Mouse (Mus musculus): ENCODE measurements at regions not wholly inside any gene's neighbourhood (a gene's known extent, or its start where the extent isn't known, plus 50 kb on each side); places are given as distances from the start of the nearest gene placed in this dataset.

GRCm38 (mm10) chr3:81482742-81483141 is 446.5 kb downstream of the Pdgfc start:
- H3K4me3 ChIP-seq (ENCODE audit: low read depth, low read length), result no peak overlapping the region
- no peak overlapping the region for H3K9ac ChIP-seq (replicated peaks; ENCODE audit: low read depth)
- DNase-seq (ENCODE audit: low spot score) (no peak), ATAC-seq (no peak)
- no peaks in the 10 kb centered on the region for H3K9me3 ChIP-seq (ENCODE audit: low read length)
- H3K27ac ChIP-seq (ENCODE audit: low read length), result no peak overlapping the region
- no peak overlapping the region for H3K4me2 ChIP-seq (replicated peaks; ENCODE audit: low read depth, low read length)
- TF ChIP-seq EP300 (IDR thresholded peaks at IDR 0.05), result no peak
- TF ChIP-seq CTCF (IDR thresholded peaks at IDR 0.05), result no peak
- H3K27me3 ChIP-seq (replicated peaks; ENCODE audit: insufficient read depth, low read length), result no peaks in the 10 kb centered on the region
- no peaks in the 10 kb centered on the region for H3K4me1 ChIP-seq (ENCODE audit: insufficient read depth, low read depth, low read length)
- no peaks in the 10 kb centered on the region for H3K36me3 ChIP-seq (ENCODE audit: insufficient read depth, low read length)
- 71% methylated on average over 2 of the region's 2 CpGs for WGBS

GRCm38 (mm10) chr3:81483363-81483762 is 447.1 kb downstream of the Pdgfc start:
- DNase-seq (ENCODE audit: low spot score), result no peak
- no peaks in the 10 kb centered on the region for H3K9me3 ChIP-seq (ENCODE audit: low read length)
- H3K36me3 ChIP-seq (ENCODE audit: insufficient read depth, low read length), result no peaks in the 10 kb centered on the region
- TF ChIP-seq CTCF (IDR thresholded peaks at IDR 0.05), result peak; percentile 53
- no peak for TF ChIP-seq EP300 (IDR thresholded peaks at IDR 0.05)
- no peak for ATAC-seq
- H3K4me2 ChIP-seq (replicated peaks; ENCODE audit: low read depth, low read length), result no peak overlapping the region
- H3K4me3 ChIP-seq (ENCODE audit: low read depth, low read length), result no peak overlapping the region
- H3K27me3 ChIP-seq (replicated peaks; ENCODE audit: insufficient read depth, low read length), result no peaks in the 10 kb centered on the region
- no peak overlapping the region for H3K9ac ChIP-seq (replicated peaks; ENCODE audit: low read depth)
- 43% methylated on average over 2 of the region's 2 CpGs for WGBS
- H3K27ac ChIP-seq (ENCODE audit: low read length), result no peak overlapping the region
- no peaks in the 10 kb centered on the region for H3K4me1 ChIP-seq (ENCODE audit: insufficient read depth, low read depth, low read length)

DNA sequence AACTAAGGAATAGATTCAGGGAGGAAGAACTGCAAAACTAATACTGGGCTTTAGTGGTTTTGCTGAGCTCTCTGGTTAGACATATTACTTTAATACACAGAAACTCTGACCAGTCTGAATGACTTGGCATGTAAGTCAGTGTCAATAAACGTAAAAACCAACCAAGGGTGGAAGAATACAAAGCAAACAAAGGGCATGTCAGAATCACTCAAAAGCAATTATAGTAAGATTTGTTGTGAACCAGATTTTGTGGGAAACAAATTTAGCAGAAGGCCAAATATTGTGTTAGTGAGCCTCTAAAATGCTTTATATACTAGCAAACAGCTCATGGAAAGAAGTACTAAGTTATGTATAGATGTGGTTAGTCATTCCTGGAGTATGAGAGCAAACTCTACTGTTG is 427.1 kb upstream of the Ctso start:
- DNase-seq (ENCODE audit: low spot score), result no peak
- Histone ChIP-seq H3K4me2 (replicated peaks; ENCODE audit: low read depth, low read length) (no peak overlapping the region), H3K27ac (ENCODE audit: low read length) (no peak overlapping the region), H3K4me1 (ENCODE audit: insufficient read depth, low read depth, low read length) (no peaks in the 10 kb centered on the region), H3K36me3 (ENCODE audit: insufficient read depth, low read length) (no peaks in the 10 kb centered on the region), H3K4me3 (ENCODE audit: low read depth, low read length) (no peak overlapping the region), H3K9ac (replicated peaks; ENCODE audit: low read depth) (no peak overlapping the region), H3K27me3 (replicated peaks; ENCODE audit: insufficient read depth, low read length) (no peaks in the 10 kb centered on the region), H3K9me3 (ENCODE audit: low read length) (no peaks in the 10 kb centered on the region)
- TF ChIP-seq CTCF (IDR thresholded peaks at IDR 0.05) (no peak), EP300 (IDR thresholded peaks at IDR 0.05) (no peak)
- WGBS, result 70% methylated on average over 1 of the region's 1 CpGs
- ATAC-seq, result no peak

DNA sequence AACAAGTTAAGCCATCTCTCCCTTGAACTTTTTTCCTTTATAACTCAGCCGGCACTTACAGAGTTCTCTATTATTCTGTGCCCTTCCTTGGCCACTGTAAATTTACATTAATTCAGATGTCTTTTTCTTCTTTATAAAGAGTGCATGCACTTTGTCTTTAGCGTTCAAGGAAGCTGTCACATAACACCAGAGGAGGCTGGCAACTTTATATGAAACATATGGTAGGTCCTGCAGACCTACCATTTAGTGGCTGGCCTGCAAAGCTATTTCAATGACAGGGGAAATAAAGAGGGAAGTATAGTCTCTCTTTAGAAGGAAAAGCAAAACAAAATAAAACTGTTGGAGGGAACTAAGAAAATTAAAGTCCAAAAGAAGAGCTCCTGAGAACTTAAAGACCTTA is 423.8 kb upstream of the Ctso start:
- H3K9ac ChIP-seq (replicated peaks; ENCODE audit: low read depth), result no peak overlapping the region
- no peak overlapping the region for H3K4me2 ChIP-seq (replicated peaks; ENCODE audit: low read depth, low read length)
- no peaks in the 10 kb centered on the region for H3K4me1 ChIP-seq (ENCODE audit: insufficient read depth, low read depth, low read length)
- H3K36me3 ChIP-seq (ENCODE audit: insufficient read depth, low read length), result no peaks in the 10 kb centered on the region
- no peak overlapping the region for H3K4me3 ChIP-seq (ENCODE audit: low read depth, low read length)
- H3K9me3 ChIP-seq (ENCODE audit: low read length), result no peaks in the 10 kb centered on the region
- no peaks in the 10 kb centered on the region for H3K27me3 ChIP-seq (replicated peaks; ENCODE audit: insufficient read depth, low read length)
- H3K27ac ChIP-seq (ENCODE audit: low read length), result no peak overlapping the region
- DNase-seq (ENCODE audit: low spot score), result no peak
- WGBS, result 37% methylated on average over 2 of the region's 2 CpGs
- TF ChIP-seq CTCF (IDR thresholded peaks at IDR 0.05), result no peak
- no peak for TF ChIP-seq EP300 (IDR thresholded peaks at IDR 0.05)
- no peak for ATAC-seq

GRCm38 (mm10) chr3:81521804-81522203 is 410.6 kb upstream of the Ctso start:
- Histone ChIP-seq H3K9me3 (ENCODE audit: low read length) (no peaks in the 10 kb centered on the region), H3K4me3 (ENCODE audit: low read depth, low read length) (no peak overlapping the region), H3K4me2 (replicated peaks; ENCODE audit: low read depth, low read length) (no peak overlapping the region), H3K27me3 (replicated peaks; ENCODE audit: insufficient read depth, low read length) (no peaks in the 10 kb centered on the region), H3K9ac (replicated peaks; ENCODE audit: low read depth) (no peak overlapping the region), H3K36me3 (ENCODE audit: insufficient read depth, low read length) (no peaks in the 10 kb centered on the region), H3K27ac (ENCODE audit: low read length) (no peak overlapping the region), H3K4me1 (ENCODE audit: insufficient read depth, low read depth, low read length) (no peaks in the 10 kb centered on the region)
- ATAC-seq, result no peak
- no peak for TF ChIP-seq CTCF (IDR thresholded peaks at IDR 0.05)
- TF ChIP-seq EP300 (IDR thresholded peaks at IDR 0.05), result no peak
- DNase-seq (ENCODE audit: low spot score), result no peak
- 79% methylated on average over 4 of the region's 4 CpGs for WGBS

GRCm38 (mm10) chr3:81530872-81531271 is 401.5 kb upstream of the Ctso start:
- Histone ChIP-seq H3K36me3 (ENCODE audit: insufficient read depth, low read length) (no peaks in the 10 kb centered on the region), H3K27ac (ENCODE audit: low read length) (no peak overlapping the region), H3K4me3 (ENCODE audit: low read depth, low read length) (no peak overlapping the region), H3K9ac (replicated peaks; ENCODE audit: low read depth) (no peak overlapping the region), H3K27me3 (replicated peaks; ENCODE audit: insufficient read depth, low read length) (no peaks in the 10 kb centered on the region), H3K4me2 (replicated peaks; ENCODE audit: low read depth, low read length) (no peak overlapping the region), H3K4me1 (ENCODE audit: insufficient read depth, low read depth, low read length) (no peaks in the 10 kb centered on the region), H3K9me3 (ENCODE audit: low read length) (no peaks in the 10 kb centered on the region)
- no peak for DNase-seq (ENCODE audit: low spot score)
- no peak for TF ChIP-seq CTCF (IDR thresholded peaks at IDR 0.05)
- TF ChIP-seq EP300 (IDR thresholded peaks at IDR 0.05), result no peak
- no peak for ATAC-seq
- 64% methylated on average over 1 of the region's 1 CpGs for WGBS

Measured in lung, postnatal 0 days (tissue).